Mouse (Mus musculus): ENCODE measurements at regions not wholly inside any gene's neighbourhood (a gene's known extent, or its start where the extent isn't known, plus 50 kb on each side); places are given as distances from the start of the nearest gene placed in this dataset.

DNA sequence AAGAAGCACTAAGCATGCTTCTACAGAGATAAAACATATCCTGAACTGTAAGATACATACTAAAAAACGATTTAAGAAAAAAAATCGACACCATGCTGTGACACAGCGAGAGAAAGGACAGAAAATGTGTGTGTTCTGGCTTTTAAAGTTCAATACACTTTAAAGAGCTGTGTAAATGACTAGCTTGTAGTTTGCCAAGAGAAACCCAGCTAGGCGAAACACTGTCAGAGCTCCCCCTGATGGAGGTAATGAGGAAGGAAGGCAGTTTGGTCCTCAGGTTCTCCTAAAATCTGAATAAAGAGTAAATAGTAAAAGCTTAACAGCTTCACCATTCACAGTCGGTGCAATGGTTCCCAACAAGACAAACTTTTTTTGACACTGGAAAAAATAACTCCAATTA is 67.1 kb upstream of the Gabrg2 start:
- DNase-seq = peak; percentile 19 to 35

DNA sequence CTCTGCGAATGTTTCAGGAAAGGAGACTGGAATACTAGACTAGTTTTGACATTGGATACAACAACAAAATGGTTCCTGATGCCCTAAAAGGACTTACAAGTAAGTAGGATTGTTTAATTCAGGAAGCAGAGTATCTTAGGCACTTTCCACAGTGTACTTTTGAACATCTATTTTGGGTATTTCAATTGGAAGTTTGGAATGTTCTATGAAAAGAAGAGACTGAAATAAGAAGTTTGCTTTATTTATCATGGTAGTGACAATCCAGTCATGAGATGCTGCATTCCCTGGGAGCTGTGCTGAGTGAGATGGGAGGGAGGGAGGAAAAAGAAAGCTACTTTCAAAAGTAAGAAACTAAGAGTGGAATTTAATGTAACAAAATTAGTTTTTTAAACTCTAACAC is 50.9 kb upstream of the Gabrg2 start:
- no peak for DNase-seq
